Mouse (Mus musculus): ENCODE measurements around the gene Plcb4. TPM values are rescaled to one million over a fixed set of nuclear protein-coding genes. Genes with fewer than 3 reads are reported as not detected.

The Plcb4 gene
- polyA plus RNA-seq, 1 experiment from 2014 or later: 29.3 TPM

DNA sequence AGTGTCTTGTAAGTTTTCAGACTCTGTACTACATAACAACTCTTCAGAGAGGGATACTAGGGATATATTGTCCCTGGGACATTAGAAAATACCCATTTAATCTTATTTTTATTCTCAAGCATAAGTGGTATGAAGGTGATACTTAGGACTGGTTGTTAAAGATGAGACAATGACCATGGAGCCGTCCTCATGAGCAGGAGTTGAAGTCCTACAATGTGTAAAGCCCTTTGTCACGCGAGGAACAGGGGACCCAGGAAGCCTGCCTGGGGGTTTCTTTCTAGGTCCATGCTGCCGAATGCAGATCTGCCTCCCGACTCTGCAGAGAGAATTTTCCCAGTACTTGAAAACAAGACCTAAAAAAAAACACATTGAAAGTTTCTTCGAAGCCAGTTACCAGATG lies 338.1 kb downstream of the Plcb4 start:
- ATAC-seq (ENCODE audit: low FRiP score): no peak
- WGBS: 84% methylated on average over 6 of the region's 6 CpGs
- H3K4me2 ChIP-seq (replicated peaks; ENCODE audit: low read depth, low read length): no peak overlapping the region

DNA sequence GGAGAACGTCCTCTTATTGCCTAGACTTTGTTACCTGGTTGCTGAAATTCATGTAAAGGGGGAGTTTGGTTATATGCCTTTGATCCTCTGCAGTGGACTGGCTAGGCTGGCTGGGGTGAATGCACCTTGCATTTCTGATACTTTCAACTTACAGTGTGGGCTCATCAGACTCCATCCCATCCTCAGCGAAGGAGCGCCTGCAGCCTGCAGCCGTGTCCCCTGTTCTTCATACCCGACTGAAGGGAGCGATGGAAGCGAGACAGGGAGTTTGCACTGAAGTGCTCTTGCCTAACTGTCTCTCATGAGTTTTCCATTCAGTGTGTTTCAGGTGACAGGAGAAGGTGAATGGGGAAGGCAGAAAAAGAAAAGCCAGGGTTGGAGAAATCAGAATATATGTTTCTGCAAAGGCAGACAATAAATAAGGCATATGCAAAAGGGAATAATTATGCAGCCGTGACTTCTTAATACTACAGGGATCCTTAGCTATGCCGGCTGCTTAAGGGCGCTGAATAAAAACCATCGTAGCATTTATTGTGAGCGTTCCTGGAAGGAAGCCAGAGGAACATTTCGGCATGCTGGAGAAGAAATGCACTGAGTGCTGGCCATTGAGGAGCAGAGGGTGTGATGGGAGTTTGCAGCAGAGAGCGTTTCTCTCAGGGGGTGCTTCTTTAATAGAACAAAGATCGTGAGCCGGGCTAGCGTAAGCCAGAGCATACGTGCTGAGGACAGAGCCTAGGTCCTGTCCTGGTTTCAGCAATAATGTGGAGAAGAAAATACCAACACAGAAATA lies 338.7 kb downstream of the Plcb4 start:
- DNase-seq (ENCODE audit: low spot score): no peak
- 0 out of 2 replicates have a peak overlapping the region, but pooled peaks have one; percentile 33 for H3K27ac ChIP-seq (ENCODE audit: low read depth, low read length)
- H3K27me3 ChIP-seq (ENCODE audit: control insufficient read depth, insufficient read depth, low read length): no peaks in the 10 kb centered on the region
- H3K9ac ChIP-seq (ENCODE audit: low read depth, low read length): no peak overlapping the region
- no peak overlapping the region for H3K4me3 ChIP-seq (ENCODE audit: low read depth, low read length)
- ATAC-seq (ENCODE audit: low FRiP score): no peak
- no peaks in the 10 kb centered on the region for H3K9me3 ChIP-seq (ENCODE audit: control insufficient read depth, low read length)
- no peaks in the 10 kb centered on the region for H3K36me3 ChIP-seq (ENCODE audit: control insufficient read depth, insufficient read depth, low read length)
- 89% methylated on average over 18 of the region's 18 CpGs for WGBS
- H3K4me1 ChIP-seq (replicated peaks; ENCODE audit: control insufficient read depth, insufficient read depth, low read length): no peaks in the 10 kb centered on the region; the same call in 1 of the 2 replicates
- H3K4me2 ChIP-seq (replicated peaks; ENCODE audit: low read depth, low read length): no peak overlapping the region

More for the DNA sequence above, 338.1 kb downstream of the Plcb4 start:
- Histone ChIP-seq H3K36me3 (ENCODE audit: control insufficient read depth, insufficient read depth, low read length) (no peaks in the 10 kb centered on the region), H3K27me3 (ENCODE audit: control insufficient read depth, insufficient read depth, low read length) (no peaks in the 10 kb centered on the region), H3K9ac (ENCODE audit: low read depth, low read length) (no peak overlapping the region), H3K4me1 (replicated peaks; ENCODE audit: control insufficient read depth, insufficient read depth, low read length) (no peaks in the 10 kb centered on the region; the same call in 1 of the 2 replicates), H3K27ac (ENCODE audit: low read depth, low read length) (no peak overlapping the region), H3K9me3 (ENCODE audit: control insufficient read depth, low read length) (no peaks in the 10 kb centered on the region), H3K4me3 (ENCODE audit: low read depth, low read length) (no peak overlapping the region)
- DNase-seq (ENCODE audit: low spot score): no peak

DNA sequence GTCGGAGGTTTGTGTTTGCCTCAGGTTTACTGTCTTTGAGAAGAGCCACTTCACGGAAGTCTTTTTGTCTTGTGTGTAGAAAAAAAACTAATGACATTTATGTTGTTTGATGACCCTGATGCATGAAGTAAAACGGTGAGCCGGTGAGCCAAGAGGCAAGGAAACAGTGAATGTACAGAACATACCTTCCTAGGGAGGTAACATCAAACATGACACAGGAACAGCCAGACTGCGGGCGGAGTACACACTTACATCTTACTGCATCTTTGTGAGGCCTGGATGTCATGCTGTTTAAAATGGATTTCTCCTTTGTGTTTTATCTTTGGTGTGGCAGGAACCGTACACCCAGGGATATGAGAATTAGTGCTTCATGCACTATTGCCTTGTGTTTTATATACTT lies 340.1 kb downstream of the Plcb4 start:
- ATAC-seq (ENCODE audit: low FRiP score) (no peak), DNase-seq (ENCODE audit: low spot score) (no peak)
- Histone ChIP-seq H3K9ac (ENCODE audit: low read depth, low read length) (no peak overlapping the region), H3K36me3 (ENCODE audit: control insufficient read depth, insufficient read depth, low read length) (no peaks in the 10 kb centered on the region), H3K9me3 (ENCODE audit: control insufficient read depth, low read length) (no peaks in the 10 kb centered on the region), H3K4me3 (ENCODE audit: low read depth, low read length) (no peak overlapping the region), H3K27ac (ENCODE audit: low read depth, low read length) (no peak overlapping the region), H3K27me3 (ENCODE audit: control insufficient read depth, insufficient read depth, low read length) (no peaks in the 10 kb centered on the region), H3K4me1 (replicated peaks; ENCODE audit: control insufficient read depth, insufficient read depth, low read length) (no peaks in the 10 kb centered on the region; the same call in 1 of the 2 replicates), H3K4me2 (replicated peaks; ENCODE audit: low read depth, low read length) (no peak overlapping the region)
- WGBS: 88% methylated on average over 7 of the region's 7 CpGs

DNA sequence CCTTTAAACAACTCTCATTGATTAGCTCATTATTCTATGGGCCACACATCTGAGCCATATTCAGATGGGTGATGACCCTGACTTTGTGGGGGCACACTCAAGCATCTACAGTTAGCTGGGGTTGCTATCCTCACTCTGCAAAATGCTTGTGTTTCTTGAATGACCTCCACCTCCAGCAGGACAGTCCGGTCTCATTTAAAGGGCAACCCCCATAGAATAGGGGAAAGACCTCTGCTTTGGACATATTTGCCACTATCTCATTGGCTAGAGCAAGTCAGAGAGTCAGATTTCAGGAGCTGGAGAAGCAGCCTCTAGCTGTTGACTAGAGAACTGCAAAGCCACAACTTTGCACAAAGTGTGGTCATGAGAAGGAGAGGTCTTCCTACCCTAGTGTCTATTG lies 340.6 kb downstream of the Plcb4 start:
- 52% methylated on average over 1 of the region's 1 CpGs for WGBS
- peak overlapping the region; percentile 5; the same call in 1 of the 2 replicates for H3K27ac ChIP-seq (ENCODE audit: low read depth, low read length)

DNA sequence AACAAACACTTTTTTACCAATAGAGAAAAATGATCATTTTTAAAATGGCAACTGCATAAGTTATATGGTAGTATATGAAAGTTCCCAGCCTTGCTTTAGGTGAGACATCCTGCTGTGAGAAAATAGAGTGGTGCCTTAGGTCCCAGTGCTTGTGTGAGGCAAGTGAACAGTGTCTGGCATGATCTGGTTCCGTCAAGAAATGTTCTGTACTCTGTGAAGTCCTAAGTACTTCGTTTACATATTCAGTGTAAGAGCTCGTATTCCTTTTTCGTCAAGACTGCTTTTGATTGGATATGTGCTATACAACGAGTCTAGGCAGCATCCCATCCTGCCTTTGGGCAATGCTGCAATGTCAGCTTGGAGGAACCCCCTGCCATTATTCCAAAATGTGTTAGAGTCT lies 342.1 kb downstream of the Plcb4 start:
- WGBS: 84% methylated on average over 5 of the region's 5 CpGs
- H3K9me3 ChIP-seq (ENCODE audit: control insufficient read depth, low read length): no peaks in the 10 kb centered on the region
- H3K4me1 ChIP-seq (replicated peaks; ENCODE audit: control insufficient read depth, insufficient read depth, low read length): no peaks in the 10 kb centered on the region; the same call in 1 of the 2 replicates
- no peak overlapping the region for H3K4me3 ChIP-seq (ENCODE audit: low read depth, low read length)
- no peak overlapping the region for H3K9ac ChIP-seq (ENCODE audit: low read depth, low read length)
- H3K36me3 ChIP-seq (ENCODE audit: control insufficient read depth, insufficient read depth, low read length): no peaks in the 10 kb centered on the region
- ATAC-seq (ENCODE audit: low FRiP score): no peak
- no peak overlapping the region for H3K27ac ChIP-seq (ENCODE audit: low read depth, low read length)
- no peak for DNase-seq (ENCODE audit: low spot score)
- H3K27me3 ChIP-seq (ENCODE audit: control insufficient read depth, insufficient read depth, low read length): no peaks in the 10 kb centered on the region
- no peak overlapping the region for H3K4me2 ChIP-seq (replicated peaks; ENCODE audit: low read depth, low read length)

More for the DNA sequence above, 340.6 kb downstream of the Plcb4 start:
- H3K4me2 ChIP-seq (replicated peaks; ENCODE audit: low read depth, low read length): no peak overlapping the region
- H3K4me3 ChIP-seq (ENCODE audit: low read depth, low read length): no peak overlapping the region
- no peak for DNase-seq (ENCODE audit: low spot score)
- no peak for ATAC-seq (ENCODE audit: low FRiP score)
- no peak overlapping the region for H3K9ac ChIP-seq (ENCODE audit: low read depth, low read length)
- no peaks in the 10 kb centered on the region; the same call in 1 of the 2 replicates for H3K4me1 ChIP-seq (replicated peaks; ENCODE audit: control insufficient read depth, insufficient read depth, low read length)
- H3K9me3 ChIP-seq (ENCODE audit: control insufficient read depth, low read length): no peaks in the 10 kb centered on the region
- H3K27me3 ChIP-seq (ENCODE audit: control insufficient read depth, insufficient read depth, low read length): no peaks in the 10 kb centered on the region
- H3K36me3 ChIP-seq (ENCODE audit: control insufficient read depth, insufficient read depth, low read length): no peaks in the 10 kb centered on the region

DNA sequence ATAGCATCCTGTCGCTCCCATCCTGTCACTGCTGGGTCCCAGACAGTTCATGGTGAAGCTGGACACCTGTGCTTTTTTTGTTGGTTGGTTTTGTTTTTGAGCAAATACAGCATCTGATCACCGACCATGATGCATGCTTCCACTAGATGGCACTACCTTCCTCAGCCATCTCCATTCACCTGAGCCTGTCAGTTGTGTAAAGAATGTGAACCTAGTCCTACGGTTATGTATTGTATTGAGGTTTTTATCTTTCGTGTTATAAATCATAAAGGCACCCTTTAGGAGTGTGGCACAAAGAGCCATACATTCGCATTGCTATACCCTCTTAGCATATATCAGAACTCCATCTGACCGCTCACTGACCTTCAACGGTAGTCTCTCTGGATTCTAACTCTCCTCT lies 343.3 kb downstream of the Plcb4 start:
- ATAC-seq (ENCODE audit: low FRiP score): peak; percentile 25; the same call in 1 of the 2 replicates
- WGBS: 60% methylated on average over 7 of the region's 7 CpGs

DNA sequence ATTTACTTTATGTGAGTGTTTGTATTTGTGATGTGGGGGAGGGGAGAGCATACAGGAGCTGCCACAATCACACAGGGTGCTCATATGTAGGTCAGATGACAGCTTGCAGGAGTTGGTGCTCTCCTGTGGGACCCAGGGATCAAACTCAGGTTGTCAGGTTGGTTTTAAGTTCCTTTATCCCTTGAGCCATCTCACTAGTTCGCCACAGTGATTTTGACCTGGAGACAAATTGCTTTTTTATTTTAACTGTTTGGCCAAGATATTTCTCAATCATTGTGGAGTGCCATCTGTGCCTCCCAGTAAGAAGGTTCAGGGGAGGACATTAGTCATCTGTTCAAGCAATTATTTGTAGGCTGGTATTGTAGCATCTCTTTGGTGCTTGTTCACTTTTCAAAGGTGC lies 345.0 kb downstream of the Plcb4 start:
- H3K27me3 ChIP-seq (ENCODE audit: control insufficient read depth, insufficient read depth, low read length): no peaks in the 10 kb centered on the region
- no peak overlapping the region for H3K4me2 ChIP-seq (replicated peaks; ENCODE audit: low read depth, low read length)
- H3K27ac ChIP-seq (ENCODE audit: low read depth, low read length): no peak overlapping the region
- ATAC-seq (ENCODE audit: low FRiP score): no peak
- H3K9me3 ChIP-seq (ENCODE audit: control insufficient read depth, low read length): no peaks in the 10 kb centered on the region
- H3K9ac ChIP-seq (ENCODE audit: low read depth, low read length): no peak overlapping the region
- H3K4me1 ChIP-seq (replicated peaks; ENCODE audit: control insufficient read depth, insufficient read depth, low read length): no peaks in the 10 kb centered on the region
- DNase-seq (ENCODE audit: low spot score): no peak
- 77% methylated on average over 1 of the region's 1 CpGs for WGBS
- no peaks in the 10 kb centered on the region for H3K36me3 ChIP-seq (ENCODE audit: control insufficient read depth, insufficient read depth, low read length)
- H3K4me3 ChIP-seq (ENCODE audit: low read depth, low read length): no peak overlapping the region

More for the DNA sequence above, 343.3 kb downstream of the Plcb4 start:
- H3K27ac ChIP-seq (ENCODE audit: low read depth, low read length): no peak overlapping the region
- no peak overlapping the region for H3K4me2 ChIP-seq (replicated peaks; ENCODE audit: low read depth, low read length)
- no peak overlapping the region for H3K9ac ChIP-seq (ENCODE audit: low read depth, low read length)
- H3K27me3 ChIP-seq (ENCODE audit: control insufficient read depth, insufficient read depth, low read length): no peaks in the 10 kb centered on the region
- no peaks in the 10 kb centered on the region for H3K9me3 ChIP-seq (ENCODE audit: control insufficient read depth, low read length)
- H3K36me3 ChIP-seq (ENCODE audit: control insufficient read depth, insufficient read depth, low read length): no peaks in the 10 kb centered on the region
- no peak overlapping the region for H3K4me3 ChIP-seq (ENCODE audit: low read depth, low read length)
- no peaks in the 10 kb centered on the region; the same call in 1 of the 2 replicates for H3K4me1 ChIP-seq (replicated peaks; ENCODE audit: control insufficient read depth, insufficient read depth, low read length)
- DNase-seq (ENCODE audit: low spot score): no peak

DNA sequence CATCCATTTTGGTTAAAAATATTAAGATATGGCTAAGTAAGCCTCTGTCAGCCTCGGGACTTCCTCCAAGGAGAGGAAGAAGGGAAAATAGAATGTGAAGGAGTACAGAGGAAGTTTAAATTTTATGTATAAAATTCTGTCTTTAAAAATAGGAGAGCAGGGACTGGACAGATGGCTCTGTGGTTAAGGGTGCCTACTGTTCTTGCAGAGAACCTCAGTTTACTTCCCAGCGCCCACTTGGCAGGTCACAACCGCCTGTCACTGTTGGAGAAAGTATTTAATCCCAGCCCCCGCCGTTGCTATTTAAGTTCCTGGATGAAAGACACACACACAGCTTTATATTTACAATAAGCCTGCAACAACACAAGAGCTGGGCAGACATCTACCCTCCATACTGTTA lies 347.5 kb downstream of the Plcb4 start:
- Histone ChIP-seq H3K4me1 (replicated peaks; ENCODE audit: control insufficient read depth, insufficient read depth, low read length) (no peaks in the 10 kb centered on the region), H3K36me3 (ENCODE audit: control insufficient read depth, insufficient read depth, low read length) (no peaks in the 10 kb centered on the region), H3K27ac (ENCODE audit: low read depth, low read length) (no peak overlapping the region), H3K27me3 (ENCODE audit: control insufficient read depth, insufficient read depth, low read length) (no peaks in the 10 kb centered on the region), H3K4me3 (ENCODE audit: low read depth, low read length) (no peak overlapping the region), H3K9me3 (ENCODE audit: control insufficient read depth, low read length) (no peaks in the 10 kb centered on the region), H3K4me2 (replicated peaks; ENCODE audit: low read depth, low read length) (no peak overlapping the region), H3K9ac (ENCODE audit: low read depth, low read length) (no peak overlapping the region)
- ATAC-seq (ENCODE audit: low FRiP score) (no peak), DNase-seq (ENCODE audit: low spot score) (no peak)
- 95% methylated on average over 5 of the region's 5 CpGs for WGBS

DNA sequence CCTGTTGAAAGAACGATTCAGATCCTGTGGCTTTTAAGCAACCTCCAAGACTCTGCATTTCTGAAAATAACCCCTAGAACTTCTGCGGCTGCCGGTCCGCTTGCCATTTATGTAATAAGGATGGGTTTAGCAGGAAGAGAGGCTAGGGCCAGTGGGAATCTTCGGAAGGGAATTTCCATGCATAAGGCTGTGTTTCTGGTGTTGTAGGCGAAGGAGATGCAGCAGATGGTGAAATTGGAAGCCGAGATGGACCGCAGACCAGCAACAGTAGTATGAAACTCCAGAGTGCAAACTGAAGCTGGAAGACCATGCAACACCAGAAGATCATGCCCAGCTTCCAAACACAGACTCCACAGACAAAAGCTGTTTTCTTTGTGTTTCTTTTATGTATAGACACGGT lies 353.9 kb downstream of the Plcb4 start:
- Histone ChIP-seq H3K4me2 (replicated peaks; ENCODE audit: low read depth, low read length) (no peak overlapping the region), H3K27me3 (ENCODE audit: control insufficient read depth, insufficient read depth, low read length) (no peaks in the 10 kb centered on the region), H3K27ac (ENCODE audit: low read depth, low read length) (no peak overlapping the region), H3K9ac (ENCODE audit: low read depth, low read length) (no peak overlapping the region), H3K4me1 (replicated peaks; ENCODE audit: control insufficient read depth, insufficient read depth, low read length) (no peaks in the 10 kb centered on the region), H3K4me3 (ENCODE audit: low read depth, low read length) (no peak overlapping the region), H3K36me3 (ENCODE audit: control insufficient read depth, insufficient read depth, low read length) (no peaks in the 10 kb centered on the region), H3K9me3 (ENCODE audit: control insufficient read depth, low read length) (no peaks in the 10 kb centered on the region)
- DNase-seq (ENCODE audit: low spot score): no peak
- WGBS: 89% methylated on average over 9 of the region's 9 CpGs
- ATAC-seq (ENCODE audit: low FRiP score): no peak

Data from hindbrain, embryonic 11.5 days (tissue).